Mouse (Mus musculus): ENCODE measurements at regions not wholly inside any gene's neighbourhood (a gene's known extent, or its start where the extent isn't known, plus 50 kb on each side); places are given as distances from the start of the nearest gene placed in this dataset.

DNA sequence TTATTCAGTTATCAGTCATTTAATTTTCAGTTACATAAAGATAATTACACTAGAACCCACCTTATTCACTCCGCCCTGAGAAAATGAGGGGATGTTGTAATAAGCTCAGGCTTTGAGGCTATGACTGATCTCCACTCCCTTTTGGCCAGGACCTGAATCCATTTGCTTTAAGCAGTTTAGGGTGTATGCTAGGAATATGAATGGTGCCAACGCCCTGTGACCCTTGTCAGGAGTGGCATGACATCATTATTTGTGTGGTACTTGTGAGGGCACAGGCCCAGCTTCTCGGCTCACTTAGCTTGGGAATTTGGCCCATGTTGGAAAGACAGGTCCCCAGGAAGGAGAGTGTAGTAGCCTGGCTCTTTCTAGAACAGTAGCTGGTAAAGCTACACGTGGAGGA is 61.0 kb upstream of the Nfe2l2 start:
- no peak for TF ChIP-seq CTCF (IDR thresholded peaks at IDR 0.05; ENCODE audit: low read depth)
- TF ChIP-seq EP300 (IDR thresholded peaks at IDR 0.05; ENCODE audit: low read depth), result no peak
